Mouse (Mus musculus): Measurements from ENCODE around the gene Apc2. TPM values are rescaled to one million over a fixed set of nuclear protein-coding genes. Genes with fewer than 3 reads are reported as not detected.
"Not testable (repeated sequence)": the region's sequence is repeated elsewhere in the genome, so short reads cannot be mapped to it uniquely, and the experiment has no call there.

Apc2 gene
- polyA plus RNA-seq (2015; fragmentation: Nextera tagmentation; extraction: Ambion mirVana), result 0.90 and 0.94 TPM in 2 replicates

DNA sequence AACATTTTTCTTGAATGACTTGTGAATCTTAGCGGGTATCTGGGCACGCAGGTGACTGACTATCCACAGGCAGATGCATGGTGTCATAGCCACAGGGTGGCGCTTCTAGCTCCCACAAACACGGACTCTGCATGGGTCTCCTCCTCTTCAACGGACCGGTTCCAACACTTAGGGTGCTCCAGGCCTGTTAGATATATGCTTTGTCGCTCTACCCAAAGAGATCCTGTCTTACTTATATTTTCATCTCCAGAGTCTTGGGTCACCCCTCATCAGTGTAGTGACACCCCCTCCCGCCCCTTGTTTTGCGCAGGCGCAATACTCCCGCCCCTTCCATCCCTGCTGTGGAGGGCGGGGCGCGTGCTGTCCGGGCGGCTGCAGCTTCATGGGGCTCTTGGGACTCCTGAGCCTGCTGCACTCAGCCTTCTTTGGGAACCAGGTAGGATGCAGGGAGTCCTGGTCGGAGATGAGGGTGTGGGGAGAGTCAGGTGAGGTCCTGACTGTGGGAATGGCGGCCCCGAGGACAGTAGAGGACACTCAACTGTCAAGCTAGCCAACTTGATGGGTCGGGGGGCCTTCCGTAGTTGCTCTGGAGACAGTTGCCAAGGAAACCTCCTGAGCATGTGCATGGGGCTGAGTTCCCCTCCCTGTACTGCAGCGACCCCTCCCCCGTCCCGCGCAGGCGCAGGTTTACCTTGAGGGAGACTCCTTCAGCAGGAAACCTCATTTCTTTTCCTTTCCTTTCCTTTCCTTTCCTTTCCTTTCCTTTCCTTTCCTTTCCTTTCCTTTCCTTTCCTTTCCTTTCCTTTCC lies at the start of gene Apc2:
Gene Apc2 (plus strand): TSS at position 360 of the 808 bp plus-strand sequence.
- no peak within 1 kb of the TSS for H3K27ac ChIP-seq (replicated peaks)
- H3K4me2 ChIP-seq, result peak within 1 kb of the TSS; percentile 78
- H3K27me3 ChIP-seq (replicated peaks), result peaks cover 45% of the 10 kb centered on the region
- no peaks in the 10 kb centered on the region for H3K9me3 ChIP-seq
- H3K4me1 ChIP-seq, result peaks cover 46% of the 10 kb centered on the region
- ATAC-seq (ENCODE audit: extremely low read depth, insufficient number of reproducible peaks, low FRiP score, low TSS enrichment), result no peak
- H3K9ac ChIP-seq, result peak within 1 kb of the TSS; percentile 78
- 1% methylated on average over 26 of the region's 26 CpGs for WGBS
- H3K36me3 ChIP-seq, result peaks cover 21% of the 10 kb centered on the region
- peak within 1 kb of the TSS; percentile 54 for H3K4me3 ChIP-seq

DNA sequence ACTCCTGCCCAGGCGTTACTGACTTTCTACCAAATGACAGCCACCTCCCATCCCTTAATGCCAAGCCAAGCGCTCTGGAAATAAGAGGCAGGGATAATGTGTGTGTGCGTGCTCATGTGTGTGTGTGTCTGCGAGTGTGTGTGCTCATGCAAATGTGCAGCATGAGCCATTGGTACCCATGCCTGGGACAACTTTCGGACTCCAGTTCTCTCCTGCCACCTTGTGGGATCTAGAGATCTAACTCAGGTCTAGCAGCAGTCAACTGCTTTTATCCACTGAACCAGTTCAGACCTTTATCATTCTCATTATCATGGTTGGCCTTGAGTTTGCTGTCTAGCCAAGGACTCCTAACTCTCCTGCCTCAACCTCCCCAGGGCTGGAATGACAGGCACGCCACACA lies 47.9 kb upstream of the Apc2 start:
- H3K9me3 ChIP-seq, result no peaks in the 10 kb centered on the region
- H3K4me3 ChIP-seq, result no peak overlapping the region
- H3K36me3 ChIP-seq, result peaks cover 35% of the 10 kb centered on the region
- ATAC-seq (ENCODE audit: extremely low read depth, insufficient number of reproducible peaks, low FRiP score, low TSS enrichment), result no peak
- peak overlapping the region; percentile 94; the same call in 1 of the 2 replicates for H3K4me2 ChIP-seq
- no peaks in the 10 kb centered on the region for H3K27me3 ChIP-seq (replicated peaks)
- no peak overlapping the region for H3K9ac ChIP-seq
- WGBS, result 53% methylated on average over 6 of the region's 6 CpGs
- H3K4me1 ChIP-seq, result peaks cover 46% of the 10 kb centered on the region
- no peak overlapping the region for H3K27ac ChIP-seq (replicated peaks)

DNA sequence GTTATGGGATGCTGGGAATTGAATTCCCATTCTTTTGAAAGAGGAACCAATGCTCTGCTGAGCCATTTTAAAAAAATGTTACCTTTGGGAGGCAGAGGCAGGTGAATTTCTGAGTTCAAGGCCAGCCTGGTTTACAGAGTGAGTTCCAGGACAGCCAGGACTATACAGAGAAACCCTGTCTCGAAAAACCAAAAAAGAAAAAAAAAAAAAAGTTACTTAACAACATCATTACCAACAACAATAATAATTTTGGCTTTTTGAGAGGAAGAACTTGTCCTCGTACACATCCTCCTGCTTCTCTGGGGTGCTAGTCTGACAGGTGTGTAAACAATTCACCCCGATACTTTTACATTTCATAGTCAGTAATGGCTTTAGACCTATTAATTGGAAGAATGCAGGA lies 47.3 kb upstream of the Apc2 start:
- not testable (repeated sequence) for H3K9ac ChIP-seq; H3K27ac ChIP-seq (replicated peaks); H3K27me3 ChIP-seq (replicated peaks); H3K9me3 ChIP-seq; ATAC-seq (ENCODE audit: extremely low read depth, insufficient number of reproducible peaks, low FRiP score, low TSS enrichment)
- Histone ChIP-seq H3K36me3 (peaks cover 35% of the 10 kb centered on the region), H3K4me1 (peaks cover 41% of the 10 kb centered on the region), H3K4me3 (peak overlapping the region; percentile 92), H3K4me2 (peak overlapping the region; percentile 94)
- 29% methylated on average over 3 of the region's 3 CpGs for WGBS

DNA sequence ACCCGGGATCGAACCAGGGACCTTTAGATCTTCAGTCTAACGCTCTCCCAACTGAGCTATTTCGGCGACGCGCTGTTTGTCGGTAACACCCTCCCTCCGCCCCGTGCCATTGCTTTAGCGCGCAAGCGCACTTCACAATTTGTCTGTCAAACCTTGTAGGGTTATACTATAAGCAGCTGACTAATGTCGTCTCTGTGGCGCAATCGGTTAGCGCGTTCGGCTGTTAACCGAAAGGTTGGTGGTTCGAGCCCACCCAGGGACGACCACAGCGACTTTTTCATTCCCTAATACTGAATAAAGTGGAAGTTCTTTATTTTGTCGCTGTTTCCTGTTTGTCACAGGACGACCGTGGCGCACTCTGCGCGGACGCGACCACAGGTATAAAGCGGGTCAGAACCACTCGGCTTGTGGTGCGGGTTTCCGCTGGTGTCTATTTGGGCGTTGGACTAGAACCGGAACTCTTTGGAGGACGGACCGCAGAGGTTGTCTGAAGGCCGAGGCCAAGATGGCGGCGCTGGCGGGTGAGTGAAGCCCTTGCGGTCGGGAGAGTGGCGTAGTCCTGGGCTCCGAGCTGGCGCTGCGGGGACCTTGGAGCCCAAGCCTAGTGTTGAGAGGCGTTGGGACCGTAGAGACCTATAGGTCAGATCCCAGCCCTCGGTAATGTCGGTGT lies 46.7 kb upstream of the Apc2 start, which contains the start of gene Ndufs7:
Gene Ndufs7 (plus strand): TSS at position 151 of the 670 bp plus-strand sequence.
- Histone ChIP-seq H3K4me3 (peak within 1 kb of the TSS; percentile 92), H3K9ac (peak within 1 kb of the TSS; percentile 98), H3K4me2 (peak within 1 kb of the TSS; percentile 94), H3K27ac (replicated peaks) (peak within 1 kb of the TSS; percentile 92), H3K4me1 (peaks cover 41% of the 10 kb centered on the region), H3K27me3 (replicated peaks) (no peaks in the 10 kb centered on the region), H3K36me3 (peaks cover 35% of the 10 kb centered on the region), H3K9me3 (no peaks in the 10 kb centered on the region)
- peak; percentile 69 for ATAC-seq (ENCODE audit: extremely low read depth, insufficient number of reproducible peaks, low FRiP score, low TSS enrichment)
- under 1% methylated on average over 53 of the region's 53 CpGs for WGBS

DNA sequence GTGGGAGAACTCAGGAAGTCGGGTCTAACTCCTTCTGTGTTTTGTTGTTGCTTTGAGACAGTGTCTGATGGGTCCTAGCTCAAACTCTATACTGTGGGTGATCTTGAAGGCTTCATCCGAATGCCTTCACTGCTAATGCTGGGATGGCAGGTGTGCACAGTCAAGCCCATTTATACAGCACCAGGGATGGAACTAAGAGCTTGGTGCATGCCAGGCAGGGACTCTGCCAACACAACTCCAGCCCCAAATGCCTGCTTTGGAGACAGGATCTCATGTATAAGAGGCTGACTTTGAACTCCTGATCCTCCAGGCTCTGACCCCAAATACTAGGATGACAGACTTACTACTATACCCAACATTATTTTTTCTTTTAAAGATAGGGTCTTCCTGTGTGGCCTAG lies 45.7 kb upstream of the Apc2 start:
- peak overlapping the region; percentile 92 for H3K27ac ChIP-seq (replicated peaks)
- H3K36me3 ChIP-seq, result peaks cover 37% of the 10 kb centered on the region
- H3K9ac ChIP-seq, result peak overlapping the region; percentile 98
- ATAC-seq (ENCODE audit: extremely low read depth, insufficient number of reproducible peaks, low FRiP score, low TSS enrichment), result no peak
- peaks cover 38% of the 10 kb centered on the region for H3K4me1 ChIP-seq
- no peaks in the 10 kb centered on the region for H3K9me3 ChIP-seq
- WGBS, result 35% methylated on average over 2 of the region's 2 CpGs
- no peaks in the 10 kb centered on the region for H3K27me3 ChIP-seq (replicated peaks)
- peak overlapping the region; percentile 92 for H3K4me3 ChIP-seq
- peak overlapping the region; percentile 94 for H3K4me2 ChIP-seq

DNA sequence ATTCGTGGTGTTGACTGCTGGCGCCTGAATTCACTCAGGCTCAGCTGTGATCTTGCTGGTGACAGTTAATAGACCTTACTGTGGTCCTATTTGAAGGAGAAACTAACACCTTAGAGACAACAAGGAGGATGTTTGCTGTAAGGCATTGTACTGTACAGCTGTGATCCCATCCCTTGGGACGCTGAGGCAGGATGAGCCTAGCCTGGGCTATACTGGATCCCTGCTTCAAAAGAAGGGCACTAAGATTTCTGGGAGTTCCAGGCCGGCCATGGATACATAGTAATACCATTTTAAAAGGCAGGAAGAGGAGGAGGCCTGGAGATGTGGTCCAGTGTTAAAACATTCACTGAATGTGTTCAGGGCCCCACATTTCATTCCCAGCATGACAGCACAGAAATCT lies 45.2 kb upstream of the Apc2 start:
- ATAC-seq (ENCODE audit: extremely low read depth, insufficient number of reproducible peaks, low FRiP score, low TSS enrichment), result no peak
- H3K27ac ChIP-seq (replicated peaks), result no peak overlapping the region
- H3K4me1 ChIP-seq, result peaks cover 33% of the 10 kb centered on the region
- H3K9me3 ChIP-seq, result no peaks in the 10 kb centered on the region
- peak overlapping the region; percentile 94 for H3K4me2 ChIP-seq
- H3K36me3 ChIP-seq, result peaks cover 42% of the 10 kb centered on the region
- peak overlapping the region; percentile 92 for H3K4me3 ChIP-seq
- peak overlapping the region; percentile 98 for H3K9ac ChIP-seq
- no peaks in the 10 kb centered on the region for H3K27me3 ChIP-seq (replicated peaks)
- WGBS, result 78% methylated on average over 4 of the region's 4 CpGs

DNA sequence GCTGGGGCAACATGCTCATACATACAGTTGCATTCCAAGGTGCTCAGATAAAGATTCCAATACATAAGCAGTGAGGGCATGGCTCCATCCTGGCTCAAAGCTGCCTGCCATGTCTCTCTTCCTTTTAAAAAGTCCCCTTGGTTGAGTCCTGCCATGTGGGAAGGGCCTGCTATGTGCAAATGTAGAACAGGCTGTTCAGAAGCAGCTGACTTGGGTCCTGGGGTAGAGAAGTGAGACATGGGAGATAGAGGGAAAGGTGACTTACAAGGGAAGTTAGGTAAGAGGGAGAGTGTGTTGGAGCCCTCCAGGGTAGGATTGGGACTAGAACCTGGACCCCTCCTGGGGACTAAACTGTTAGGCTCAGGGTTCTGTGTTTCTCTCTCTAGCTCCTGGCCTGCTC lies 43.8 kb upstream of the Apc2 start:
- Histone ChIP-seq H3K4me1 (peaks cover 36% of the 10 kb centered on the region), H3K27ac (replicated peaks) (no peak overlapping the region), H3K27me3 (replicated peaks) (no peaks in the 10 kb centered on the region), H3K4me2 (no peak overlapping the region), H3K36me3 (peaks cover 57% of the 10 kb centered on the region), H3K9me3 (no peaks in the 10 kb centered on the region), H3K9ac (peak overlapping the region; percentile 41; the same call in 1 of the 2 replicates), H3K4me3 (no peak overlapping the region)
- no peak for ATAC-seq (ENCODE audit: extremely low read depth, insufficient number of reproducible peaks, low FRiP score, low TSS enrichment)

DNA sequence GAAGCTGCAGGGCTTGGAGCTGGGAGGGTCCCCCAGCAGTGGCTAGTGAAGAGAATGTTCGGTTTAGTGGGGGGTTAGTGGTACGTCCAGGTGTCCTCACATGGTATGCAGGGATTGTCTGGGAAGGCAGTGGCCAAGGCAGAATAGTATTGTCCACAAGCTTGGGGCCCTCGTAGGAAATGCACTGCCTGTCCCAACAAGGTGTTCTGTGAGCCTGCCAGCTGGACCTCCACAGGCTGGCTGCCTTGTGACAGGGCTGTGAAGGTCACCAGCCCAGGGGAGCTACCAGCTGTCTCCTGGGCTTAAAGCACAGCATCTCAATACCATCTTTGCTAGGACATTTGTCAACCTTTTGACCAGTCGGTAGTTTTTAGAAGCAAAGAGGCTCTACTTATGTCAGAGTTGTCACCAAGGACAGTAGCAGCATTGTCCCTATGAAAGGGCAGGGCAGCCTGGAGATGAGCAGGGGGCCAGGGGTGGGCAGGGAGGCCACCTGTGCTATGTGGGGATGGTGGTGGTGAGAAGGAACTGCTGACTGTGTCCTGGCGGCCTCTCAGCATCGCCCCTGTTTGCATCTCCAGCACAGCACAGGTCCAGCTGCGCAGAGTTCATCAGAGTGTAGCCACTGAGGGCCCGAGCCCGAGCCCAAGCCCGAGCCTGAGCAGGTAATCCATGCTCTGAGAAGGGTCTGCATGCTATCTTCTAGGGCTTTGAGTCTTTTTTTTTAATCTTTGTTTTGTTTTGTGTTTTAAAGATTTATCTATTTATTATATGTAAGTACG lies 43.1 kb upstream of the Apc2 start:
- peaks cover 36% of the 10 kb centered on the region for H3K4me1 ChIP-seq
- no peak overlapping the region for H3K4me2 ChIP-seq
- no peak overlapping the region for H3K27ac ChIP-seq (replicated peaks)
- H3K9ac ChIP-seq, result peak overlapping the region; percentile 41
- H3K36me3 ChIP-seq, result peaks cover 62% of the 10 kb centered on the region
- H3K27me3 ChIP-seq (replicated peaks), result no peaks in the 10 kb centered on the region
- no peak for ATAC-seq (ENCODE audit: extremely low read depth, insufficient number of reproducible peaks, low FRiP score, low TSS enrichment)
- H3K9me3 ChIP-seq, result no peaks in the 10 kb centered on the region
- WGBS, result 89% methylated on average over 11 of the region's 11 CpGs
- H3K4me3 ChIP-seq, result no peak overlapping the region

DNA sequence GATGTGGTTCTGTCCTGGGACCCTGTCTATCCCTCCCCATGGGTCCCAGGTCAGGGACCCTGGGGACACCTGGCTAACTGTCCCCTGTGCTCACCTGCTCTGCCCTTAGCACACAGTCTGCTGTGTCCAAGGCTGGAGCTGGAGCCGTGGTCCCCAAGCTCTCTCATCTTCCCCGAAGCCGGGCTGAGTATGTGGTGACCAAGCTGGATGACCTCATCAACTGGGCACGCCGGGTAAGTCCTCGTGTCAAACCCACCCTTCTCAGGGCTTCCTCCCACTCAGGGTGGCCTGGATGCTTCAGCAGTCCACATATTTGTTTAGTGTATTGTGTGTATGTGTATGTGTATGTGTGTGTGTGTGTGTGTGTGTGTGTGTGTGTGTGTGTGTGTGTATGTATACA lies 42.2 kb upstream of the Apc2 start:
- H3K4me1 ChIP-seq, result peaks cover 36% of the 10 kb centered on the region
- no peak for ATAC-seq (ENCODE audit: extremely low read depth, insufficient number of reproducible peaks, low FRiP score, low TSS enrichment)
- no peak overlapping the region for H3K4me3 ChIP-seq
- WGBS, result 85% methylated on average over 6 of the region's 6 CpGs
- H3K9ac ChIP-seq, result no peak overlapping the region
- no peak overlapping the region for H3K27ac ChIP-seq (replicated peaks)
- peaks cover 71% of the 10 kb centered on the region for H3K36me3 ChIP-seq
- H3K9me3 ChIP-seq, result no peaks in the 10 kb centered on the region
- H3K27me3 ChIP-seq (replicated peaks), result no peaks in the 10 kb centered on the region
- no peak overlapping the region for H3K4me2 ChIP-seq

DNA sequence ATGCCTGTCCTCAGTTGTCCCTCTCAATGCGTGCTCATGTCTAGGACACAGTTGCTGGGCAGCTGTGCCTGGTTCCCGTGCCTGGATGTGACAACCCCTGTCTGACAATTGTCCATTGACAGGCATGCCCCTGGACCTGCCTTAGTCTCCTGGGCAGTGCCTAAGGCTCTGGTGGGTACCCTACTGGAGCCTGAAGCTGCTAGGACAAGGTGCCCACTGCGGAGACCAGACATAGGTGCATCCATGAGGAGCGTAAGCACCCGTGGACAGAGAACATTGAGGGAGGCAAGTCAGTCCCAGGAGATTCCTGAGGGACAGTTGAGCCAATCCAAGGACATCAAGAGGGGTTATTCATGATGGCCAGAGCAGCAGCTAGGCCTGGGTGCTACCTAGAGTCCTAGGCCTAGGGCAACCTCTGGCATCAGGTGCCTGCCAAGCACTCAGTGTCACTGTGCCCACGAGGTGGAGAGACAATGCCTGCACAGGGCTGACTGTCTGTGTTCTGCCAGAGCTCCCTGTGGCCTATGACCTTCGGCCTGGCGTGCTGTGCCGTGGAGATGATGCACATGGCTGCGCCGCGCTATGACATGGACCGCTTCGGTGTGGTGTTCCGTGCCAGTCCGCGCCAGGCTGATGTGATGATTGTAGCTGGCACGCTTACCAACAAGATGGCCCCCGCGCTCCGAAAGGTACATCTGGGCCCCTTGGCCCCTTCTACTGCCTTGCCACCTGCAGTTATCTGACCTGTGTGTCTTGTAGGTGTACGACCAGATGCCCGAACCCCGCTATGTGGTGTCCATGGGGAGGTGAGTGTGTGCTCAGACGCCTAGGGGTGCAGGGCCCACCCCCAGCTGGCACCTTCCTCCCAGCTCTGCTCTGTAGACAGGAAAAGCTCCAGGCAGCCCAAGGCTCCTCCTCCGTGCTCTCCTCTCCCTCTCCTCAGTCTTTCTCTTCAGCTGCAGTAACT lies 41.2 kb upstream of the Apc2 start:
- peaks cover 78% of the 10 kb centered on the region for H3K36me3 ChIP-seq
- 94% methylated on average over 26 of the region's 26 CpGs for WGBS
- H3K27ac ChIP-seq (replicated peaks), result no peak overlapping the region

More for the DNA sequence above, 41.2 kb upstream of the Apc2 start:
- Histone ChIP-seq H3K27me3 (replicated peaks) (no peaks in the 10 kb centered on the region), H3K4me1 (peaks cover 46% of the 10 kb centered on the region), H3K4me3 (no peak overlapping the region), H3K9me3 (no peaks in the 10 kb centered on the region), H3K4me2 (no peak overlapping the region), H3K9ac (no peak overlapping the region)
- ATAC-seq (ENCODE audit: extremely low read depth, insufficient number of reproducible peaks, low FRiP score, low TSS enrichment), result no peak

Measured in heart, embryonic 13.5 days (tissue).